Mouse (Mus musculus): ENCODE results near the gene Lamb1. TPM values are rescaled to one million over a fixed set of nuclear protein-coding genes. Genes with fewer than 3 reads are reported as not detected.

Gene Lamb1
- polyA plus RNA-seq, 1 experiment from 2014 or later = 115 TPM

DNA sequence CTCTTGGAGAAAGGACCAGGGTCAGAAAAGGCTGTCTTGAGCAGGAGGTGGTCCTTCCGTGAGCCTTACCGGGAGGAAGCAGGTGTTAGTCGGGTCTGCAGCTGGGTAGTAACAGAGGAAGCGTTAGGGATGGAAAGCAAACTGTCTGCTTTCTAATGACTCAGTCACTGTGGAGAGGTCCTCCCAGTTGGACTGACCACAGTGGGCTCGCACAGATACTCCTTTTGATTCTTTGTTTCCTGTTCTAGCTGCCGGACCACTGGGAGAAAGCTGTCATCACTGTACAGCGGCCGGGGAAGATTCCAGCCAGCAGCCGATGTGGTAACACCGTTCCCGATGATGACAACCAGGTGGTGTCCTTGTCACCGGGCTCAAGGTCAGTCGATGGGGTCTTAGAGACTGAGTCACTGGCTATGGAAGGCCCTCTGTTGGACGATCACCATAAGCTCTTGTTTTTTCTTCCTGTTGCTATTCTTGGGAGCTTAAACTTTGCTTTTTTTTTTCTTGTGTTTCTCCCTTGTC lies 34.7 kb downstream of the Lamb1 start:
- Histone ChIP-seq H3K27ac (0 out of 2 replicates have a peak overlapping the region, but pooled peaks have one; percentile 5), H3K4me2 (ENCODE audit: low read length) (no peak overlapping the region), H3K9ac (ENCODE audit: low read depth, low read length) (no peak overlapping the region), H3K9me3 (replicated peaks; ENCODE audit: low read length) (no peaks in the 10 kb centered on the region), H3K4me3 (replicated peaks; ENCODE audit: low read depth, low read length) (no peak overlapping the region), H3K36me3 (ENCODE audit: insufficient read depth, low read length) (peaks cover 69% of the 10 kb centered on the region), H3K27me3 (ENCODE audit: insufficient read depth, low read length) (no peaks in the 10 kb centered on the region), H3K4me1 (replicated peaks; ENCODE audit: insufficient read depth, low read length) (peaks cover 9% of the 10 kb centered on the region)
- TF ChIP-seq CTCF (IDR thresholded peaks at IDR 0.05; ENCODE audit: low read depth) = peak; percentile 10; the same call in 1 of the 2 replicates
- 71% methylated on average over 14 of the region's 14 CpGs for WGBS
- no peak for ATAC-seq (replicated peaks; ENCODE audit: low FRiP score, low read depth)
- no peak for DNase-seq (ENCODE audit: low spot score)

DNA sequence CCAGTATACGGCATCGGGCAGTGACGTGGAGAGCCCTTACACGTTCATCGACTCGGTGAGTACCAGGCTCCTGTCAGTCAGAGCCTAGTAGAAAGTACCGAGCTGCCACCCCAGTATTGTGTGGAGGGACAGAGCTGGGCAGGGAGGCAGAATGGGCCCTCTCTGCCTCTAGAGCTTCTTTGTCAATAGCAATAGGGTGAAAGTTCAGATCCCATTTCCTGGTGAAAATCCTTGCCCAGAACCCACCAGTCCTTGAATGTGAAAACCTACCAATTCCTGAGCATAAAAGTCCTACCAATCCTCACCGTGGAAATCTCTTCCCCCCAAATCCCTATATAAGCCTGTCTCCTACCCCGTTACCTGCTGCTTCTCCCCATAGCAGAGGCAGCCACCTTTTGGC lies 35.2 kb downstream of the Lamb1 start:
- peaks cover 74% of the 10 kb centered on the region for H3K36me3 ChIP-seq (ENCODE audit: insufficient read depth, low read length)
- DNase-seq (ENCODE audit: low spot score) (no peak), ATAC-seq (replicated peaks; ENCODE audit: low FRiP score, low read depth) (no peak)
- 0 out of 2 replicates have a peak overlapping the region, but pooled peaks have one; percentile 5 for H3K27ac ChIP-seq
- no peak overlapping the region for H3K4me3 ChIP-seq (replicated peaks; ENCODE audit: low read depth, low read length)
- no peaks in the 10 kb centered on the region for H3K9me3 ChIP-seq (replicated peaks; ENCODE audit: low read length)
- no peak overlapping the region for H3K4me2 ChIP-seq (ENCODE audit: low read length)
- 93% methylated on average over 9 of the region's 9 CpGs for WGBS
- peaks cover 4% of the 10 kb centered on the region; the same call in 1 of the 2 replicates for H3K4me1 ChIP-seq (replicated peaks; ENCODE audit: insufficient read depth, low read length)
- TF ChIP-seq CTCF (IDR thresholded peaks at IDR 0.05; ENCODE audit: low read depth) = no peak
- H3K27me3 ChIP-seq (ENCODE audit: insufficient read depth, low read length) = no peaks in the 10 kb centered on the region
- no peak overlapping the region for H3K9ac ChIP-seq (ENCODE audit: low read depth, low read length)

GRCm38 (mm10) chr12:31302266-31302665 lies 37.2 kb downstream of the Lamb1 start:
- Histone ChIP-seq H3K4me3 (replicated peaks; ENCODE audit: low read depth, low read length) (no peak overlapping the region), H3K27me3 (ENCODE audit: insufficient read depth, low read length) (no peaks in the 10 kb centered on the region), H3K4me1 (replicated peaks; ENCODE audit: insufficient read depth, low read length) (no peaks in the 10 kb centered on the region), H3K36me3 (ENCODE audit: insufficient read depth, low read length) (peaks cover 90% of the 10 kb centered on the region), H3K9me3 (replicated peaks; ENCODE audit: low read length) (no peaks in the 10 kb centered on the region), H3K9ac (ENCODE audit: low read depth, low read length) (no peak overlapping the region), H3K27ac (peak overlapping the region; percentile 8; the same call in 1 of the 2 replicates), H3K4me2 (ENCODE audit: low read length) (no peak overlapping the region)
- ATAC-seq (replicated peaks; ENCODE audit: low FRiP score, low read depth) (peak; percentile 15; the same call in 1 of the 2 replicates), DNase-seq (ENCODE audit: low spot score) (no peak)
- 48% methylated on average over 5 of the region's 5 CpGs for WGBS
- TF ChIP-seq CTCF (IDR thresholded peaks at IDR 0.05; ENCODE audit: low read depth) = no peak

GRCm38 (mm10) chr12:31302766-31303511 lies 37.9 kb downstream of the Lamb1 start:
- Histone ChIP-seq H3K4me2 (ENCODE audit: low read length) (no peak overlapping the region), H3K4me1 (replicated peaks; ENCODE audit: insufficient read depth, low read length) (no peaks in the 10 kb centered on the region), H3K9ac (ENCODE audit: low read depth, low read length) (no peak overlapping the region), H3K4me3 (replicated peaks; ENCODE audit: low read depth, low read length) (no peak overlapping the region), H3K36me3 (ENCODE audit: insufficient read depth, low read length) (peaks cover 94% of the 10 kb centered on the region), H3K27me3 (ENCODE audit: insufficient read depth, low read length) (no peaks in the 10 kb centered on the region), H3K27ac (0 out of 2 replicates have a peak overlapping the region, but pooled peaks have one; percentile 19), H3K9me3 (replicated peaks; ENCODE audit: low read length) (no peaks in the 10 kb centered on the region)
- TF ChIP-seq CTCF (IDR thresholded peaks at IDR 0.05; ENCODE audit: low read depth) = no peak
- WGBS = 75% methylated on average over 16 of the region's 16 CpGs
- DNase-seq (ENCODE audit: low spot score) (no peak), ATAC-seq (replicated peaks; ENCODE audit: low FRiP score, low read depth) (no peak)

- 49% methylated on average over 5 of the region's 5 CpGs for WGBS
- no peak overlapping the region for H3K4me3 ChIP-seq (replicated peaks; ENCODE audit: low read depth, low read length)
- DNase-seq (ENCODE audit: low spot score) = no peak
- no peak for ATAC-seq (replicated peaks; ENCODE audit: low FRiP score, low read depth)
- H3K9ac ChIP-seq (ENCODE audit: low read depth, low read length) = no peak overlapping the region
- H3K4me2 ChIP-seq (ENCODE audit: low read length) = no peak overlapping the region
- H3K27me3 ChIP-seq (ENCODE audit: insufficient read depth, low read length) = no peaks in the 10 kb centered on the region
- H3K27ac ChIP-seq = no peak overlapping the region
- peaks cover 94% of the 10 kb centered on the region for H3K36me3 ChIP-seq (ENCODE audit: insufficient read depth, low read length)
- H3K9me3 ChIP-seq (replicated peaks; ENCODE audit: low read length) = no peaks in the 10 kb centered on the region
- TF ChIP-seq CTCF (IDR thresholded peaks at IDR 0.05; ENCODE audit: low read depth) = no peak
- H3K4me1 ChIP-seq (replicated peaks; ENCODE audit: insufficient read depth, low read length) = no peaks in the 10 kb centered on the region
These were observed 41.1 kb downstream of the Lamb1 start for GRCm38 (mm10) chr12:31306075-31306675.

DNA sequence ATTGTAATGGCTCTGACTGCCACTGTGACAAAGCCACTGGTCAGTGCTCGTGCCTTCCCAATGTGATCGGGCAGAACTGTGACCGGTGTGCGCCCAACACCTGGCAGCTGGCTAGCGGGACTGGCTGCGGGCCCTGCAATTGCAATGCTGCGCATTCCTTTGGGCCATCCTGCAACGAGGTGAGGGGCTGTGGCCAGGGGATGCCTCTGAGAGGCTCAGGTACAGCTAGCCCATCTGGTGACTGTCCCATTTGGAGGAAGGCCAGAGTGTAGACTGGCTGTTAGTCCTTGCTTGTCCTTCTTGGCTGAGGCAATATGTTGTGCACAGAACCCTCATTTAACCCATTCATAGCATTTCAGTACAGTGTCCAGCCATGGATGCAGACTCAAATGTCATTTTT lies 42.0 kb downstream of the Lamb1 start:
- Histone ChIP-seq H3K4me2 (ENCODE audit: low read length) (no peak overlapping the region), H3K9ac (ENCODE audit: low read depth, low read length) (no peak overlapping the region), H3K9me3 (replicated peaks; ENCODE audit: low read length) (no peaks in the 10 kb centered on the region), H3K4me1 (replicated peaks; ENCODE audit: insufficient read depth, low read length) (no peaks in the 10 kb centered on the region), H3K36me3 (ENCODE audit: insufficient read depth, low read length) (peaks cover 96% of the 10 kb centered on the region), H3K4me3 (replicated peaks; ENCODE audit: low read depth, low read length) (no peak overlapping the region), H3K27me3 (ENCODE audit: insufficient read depth, low read length) (no peaks in the 10 kb centered on the region), H3K27ac (no peak overlapping the region)
- DNase-seq (ENCODE audit: low spot score) (no peak), ATAC-seq (replicated peaks; ENCODE audit: low FRiP score, low read depth) (no peak)
- TF ChIP-seq CTCF (IDR thresholded peaks at IDR 0.05; ENCODE audit: low read depth) = no peak
- WGBS = 93% methylated on average over 8 of the region's 8 CpGs
